Mouse (Mus musculus): ENCODE results near the gene Tenm3.

- no peak for TF ChIP-seq POLR2A (IDR thresholded peaks at IDR 0.05; ENCODE audit: extremely low read depth, insufficient read depth, low read length)
- TF ChIP-seq CTCF (IDR thresholded peaks at IDR 0.05; ENCODE audit: extremely low read depth, insufficient read depth, low read length): no peak
Measured at GRCm38 (mm10) chr8:48722318-48722717, 121.4 kb downstream of the Tenm3 start.
